Mouse (Mus musculus) forebrain, embryonic 12.5 days (tissue): Measurements from ENCODE around the gene Slc8a1. TPM values are rescaled to one million over a fixed set of nuclear protein-coding genes. Genes with fewer than 3 reads are reported as not detected.

Source experiments
- ATAC-seq: fragments of 200-750 bp; cut with Nextera tagmentation; 2 replicates; pipeline ENCODE4 v1.8.0; 2017; ENCODE audit warnings: moderate TSS enrichment; ENCODE audit not compliant: low FRiP score
- H3K27ac ChIP-seq: fragments of 300-500 bp; sonication (generic); 2 replicates; pipeline ENCODE4 v1.5.1; 2016; ENCODE audit warnings: mild to moderate bottlenecking
- H3K27me3 ChIP-seq: fragments of 300-500 bp; sonication (generic); 2 replicates; pipeline ENCODE4 v1.6.1; 2016; ENCODE audit warnings: mild to moderate bottlenecking
- H3K36me3 ChIP-seq: fragments of 300-500 bp; sonication (generic); replicated peaks from 2 replicates; pipeline ENCODE4 v1.6.1; 2016; ENCODE audit warnings: mild to moderate bottlenecking
- H3K4me1 ChIP-seq: fragments of 300-500 bp; sonication (generic); 2 replicates; pipeline ENCODE4 v1.6.1; 2016
- H3K4me2 ChIP-seq: fragments of 300-500 bp; sonication (generic); 2 replicates; pipeline ENCODE4 v1.6.1; 2016; ENCODE audit warnings: mild to moderate bottlenecking, moderate library complexity
- H3K4me3 ChIP-seq: fragments of 300-500 bp; sonication (generic); replicated peaks from 2 replicates; pipeline ENCODE4 v1.5.1; 2016; ENCODE audit warnings: mild to moderate bottlenecking
- H3K9ac ChIP-seq: fragments of 300-500 bp; sonication (generic); 2 replicates; pipeline ENCODE4 v1.6.1; 2016; ENCODE audit warnings: mild to moderate bottlenecking
- H3K9me3 ChIP-seq: fragments of 300-500 bp; sonication (generic); 2 replicates; pipeline ENCODE4 v1.6.1; 2016
- WGBS: fragments of 180-500 bp; shearing (Covaris S2); methylation state at CpG from one replicate; pipeline ENCODE4 v1.1.7; 2016; 5-methylcytosine and 5-hydroxymethylcytosine counted together
- polyA plus RNA-seq: library from polyadenylated mRNA; unstranded; fragments of >200 nt; fragmentation: Nextera tagmentation; extraction: Ambion mirVana; gene quantifications from 2 replicates; pipeline ENCODE4 v1.2.1, GENCODE M21; 2016

Slc8a1 gene
- polyA plus RNA-seq, 1 experiment from 2014 or later, result 5.0 TPM

DNA sequence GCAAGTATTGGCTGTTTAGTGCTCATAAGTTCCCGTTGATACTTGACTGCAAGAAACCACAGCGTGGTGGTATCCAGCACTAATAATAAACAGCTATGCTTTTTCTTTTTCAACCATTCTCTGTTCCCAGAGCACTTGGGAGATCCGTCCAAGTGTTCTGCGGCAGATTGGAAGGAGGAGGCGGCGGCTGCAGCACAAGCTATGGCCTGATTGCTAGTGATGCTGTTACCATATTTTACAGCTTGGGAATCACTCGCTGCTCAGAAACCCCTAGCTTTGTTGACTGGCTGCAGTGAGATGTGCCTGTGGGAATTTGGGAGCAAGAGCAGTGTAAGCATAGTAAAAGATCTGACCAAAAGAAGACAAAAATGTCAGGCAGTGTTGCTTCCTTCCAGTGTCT, 310.9 kb downstream of the Slc8a1 start:
- Histone ChIP-seq H3K36me3 (no peaks in the 10 kb centered on the region), H3K27me3 (no peaks in the 10 kb centered on the region; the same call in 1 of the 2 replicates), H3K9me3 (no peaks in the 10 kb centered on the region), H3K4me2 (no peak overlapping the region), H3K9ac (no peak overlapping the region), H3K27ac (no peak overlapping the region), H3K4me3 (no peak overlapping the region), H3K4me1 (0 out of 2 replicates have a peak, but pooled peaks cover 4% of the 10 kb centered on the region)
- WGBS, result 89% methylated on average over 7 of the region's 7 CpGs
- ATAC-seq, result no peak

DNA sequence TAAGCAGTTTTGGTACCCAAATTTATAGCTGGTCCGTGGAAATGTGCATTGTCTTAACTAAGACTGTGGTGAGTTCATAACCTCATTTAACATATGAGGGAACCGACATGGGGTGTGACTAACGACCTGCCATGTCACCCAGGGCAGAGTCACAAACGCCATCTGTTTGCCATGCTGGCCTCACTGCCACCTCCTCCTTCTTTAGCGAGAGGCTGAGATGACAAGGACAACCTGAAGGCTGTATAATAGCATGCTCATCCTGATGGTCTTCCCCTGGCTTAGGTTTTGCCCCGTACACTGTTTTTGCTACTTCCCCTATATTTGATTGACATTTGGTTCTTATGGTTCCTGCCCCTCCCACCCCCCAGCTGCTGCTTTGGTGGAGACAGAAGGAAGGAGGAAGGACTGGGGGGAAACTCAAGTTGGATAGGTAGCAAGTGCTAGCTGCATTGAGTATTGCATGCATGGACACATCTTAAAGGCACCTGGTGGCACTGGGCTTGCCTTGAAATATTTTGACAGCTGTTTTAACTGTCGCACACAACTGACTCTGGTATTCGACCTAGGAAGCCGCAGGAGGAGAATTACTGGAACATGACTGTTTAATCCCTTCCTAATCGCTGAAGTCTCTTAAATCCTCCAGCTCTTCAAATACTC, 313.8 kb downstream of the Slc8a1 start:
- ATAC-seq, result no peak
- Histone ChIP-seq H3K4me2 (no peak overlapping the region), H3K27ac (no peak overlapping the region), H3K9me3 (no peaks in the 10 kb centered on the region), H3K9ac (no peak overlapping the region), H3K4me3 (no peak overlapping the region), H3K4me1 (peaks cover 12% of the 10 kb centered on the region; the same call in 1 of the 2 replicates), H3K36me3 (no peaks in the 10 kb centered on the region), H3K27me3 (no peaks in the 10 kb centered on the region; the same call in 1 of the 2 replicates)
- 57% methylated on average over 10 of the region's 10 CpGs for WGBS

GRCm38 (mm10) chr17:81419802-81420459, 318.2 kb downstream of the Slc8a1 start:
- no peaks in the 10 kb centered on the region for H3K9me3 ChIP-seq
- no peak overlapping the region for H3K4me3 ChIP-seq
- H3K4me1 ChIP-seq, result peaks cover 12% of the 10 kb centered on the region; the same call in 1 of the 2 replicates
- no peak overlapping the region for H3K9ac ChIP-seq
- H3K27me3 ChIP-seq, result no peaks in the 10 kb centered on the region; the same call in 1 of the 2 replicates
- peak overlapping the region; percentile 61; the same call in 1 of the 2 replicates for H3K27ac ChIP-seq
- H3K4me2 ChIP-seq, result 0 out of 2 replicates have a peak overlapping the region, but pooled peaks have one; percentile 6
- no peaks in the 10 kb centered on the region for H3K36me3 ChIP-seq
- 36% methylated on average over 10 of the region's 10 CpGs for WGBS
- peak; percentile 88 for ATAC-seq

DNA sequence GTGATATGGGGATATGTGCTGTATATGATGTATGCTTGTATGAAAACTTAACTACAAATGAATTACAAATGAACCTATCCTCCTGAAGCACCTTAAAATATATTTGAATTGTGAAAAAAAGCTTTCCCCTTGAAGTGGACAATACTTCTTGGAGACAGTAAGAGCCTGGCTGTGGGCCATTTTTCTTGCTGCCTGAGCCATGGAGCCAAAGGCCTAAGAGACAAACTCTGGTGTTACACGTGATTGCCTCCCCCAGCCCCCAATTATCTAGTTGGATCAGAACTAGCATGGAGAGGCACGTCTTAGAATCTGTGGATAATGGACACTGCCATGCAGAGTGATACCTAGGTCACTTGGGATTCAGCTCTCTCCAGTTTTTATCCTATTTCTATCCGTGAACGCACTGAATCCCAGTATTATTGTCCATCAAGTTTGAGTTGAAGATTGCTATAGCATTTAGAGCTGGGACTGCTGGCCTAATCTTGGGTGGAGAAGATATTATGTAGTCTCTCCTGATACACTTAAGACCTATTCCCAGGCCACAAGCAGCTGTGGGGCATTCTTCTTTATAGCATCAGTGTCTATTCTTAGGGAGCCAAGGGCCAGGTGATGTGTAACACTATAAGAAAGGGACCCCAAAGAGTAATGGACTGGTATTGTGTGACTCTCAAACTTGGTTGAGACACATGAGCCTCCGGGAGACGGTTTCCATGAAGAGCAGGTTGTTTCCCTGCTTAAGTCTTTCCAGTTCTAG, 321.6 kb downstream of the Slc8a1 start:
- H3K9me3 ChIP-seq, result no peaks in the 10 kb centered on the region
- no peaks in the 10 kb centered on the region for H3K27me3 ChIP-seq
- 85% methylated on average over 6 of the region's 6 CpGs for WGBS
- H3K27ac ChIP-seq, result no peak overlapping the region
- no peak overlapping the region for H3K4me3 ChIP-seq
- H3K36me3 ChIP-seq, result no peaks in the 10 kb centered on the region
- H3K4me2 ChIP-seq, result no peak overlapping the region
- ATAC-seq, result no peak
- H3K9ac ChIP-seq, result no peak overlapping the region
- peaks cover 7% of the 10 kb centered on the region; the same call in 1 of the 2 replicates for H3K4me1 ChIP-seq

GRCm38 (mm10) chr17:81412736-81413135, 325.4 kb downstream of the Slc8a1 start:
- no peaks in the 10 kb centered on the region for H3K27me3 ChIP-seq
- H3K9ac ChIP-seq, result no peak overlapping the region
- 96% methylated on average over 4 of the region's 4 CpGs for WGBS
- H3K4me1 ChIP-seq, result no peaks in the 10 kb centered on the region
- H3K4me2 ChIP-seq, result no peak overlapping the region
- H3K4me3 ChIP-seq, result no peak overlapping the region
- H3K9me3 ChIP-seq, result no peaks in the 10 kb centered on the region
- H3K27ac ChIP-seq, result no peak overlapping the region
- no peak for ATAC-seq
- peaks cover 2% of the 10 kb centered on the region; the same call in 1 of the 2 replicates for H3K36me3 ChIP-seq

GRCm38 (mm10) chr17:81404225-81404624, 334.0 kb downstream of the Slc8a1 start:
- Histone ChIP-seq H3K36me3 (peaks cover 5% of the 10 kb centered on the region; the same call in 1 of the 2 replicates), H3K9ac (no peak overlapping the region), H3K27ac (no peak overlapping the region), H3K4me2 (no peak overlapping the region), H3K4me1 (peaks cover 7% of the 10 kb centered on the region; the same call in 1 of the 2 replicates), H3K9me3 (no peaks in the 10 kb centered on the region), H3K4me3 (no peak overlapping the region), H3K27me3 (no peaks in the 10 kb centered on the region)
- 47% methylated on average over 4 of the region's 4 CpGs for WGBS
- no peak for ATAC-seq

DNA sequence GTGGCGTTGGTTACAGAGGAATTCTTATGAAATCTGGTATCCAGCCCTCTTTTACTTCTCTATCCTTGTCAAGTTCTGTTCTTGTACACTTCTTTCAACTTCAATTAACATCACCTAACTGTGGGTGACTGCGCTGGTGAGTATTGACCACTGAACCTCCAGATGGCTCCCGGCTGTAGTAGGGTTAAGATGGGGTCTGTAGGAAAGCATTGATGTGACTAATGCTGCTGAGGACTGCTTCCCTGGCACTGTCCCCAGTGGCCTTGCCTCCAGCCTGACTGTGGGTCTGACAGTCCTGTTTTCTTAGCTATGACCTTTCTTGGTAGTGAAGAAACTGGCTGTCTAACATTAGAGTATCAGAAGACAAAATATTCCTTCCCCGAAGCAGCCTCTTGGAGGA, 335.1 kb downstream of the Slc8a1 start:
- no peak for ATAC-seq
- 83% methylated on average over 4 of the region's 4 CpGs for WGBS
- H3K27me3 ChIP-seq, result no peaks in the 10 kb centered on the region
- H3K9ac ChIP-seq, result no peak overlapping the region
- H3K9me3 ChIP-seq, result no peaks in the 10 kb centered on the region
- H3K36me3 ChIP-seq, result peaks cover 5% of the 10 kb centered on the region; the same call in 1 of the 2 replicates
- H3K27ac ChIP-seq, result no peak overlapping the region
- peaks cover 7% of the 10 kb centered on the region; the same call in 1 of the 2 replicates for H3K4me1 ChIP-seq
- no peak overlapping the region for H3K4me3 ChIP-seq
- no peak overlapping the region for H3K4me2 ChIP-seq

DNA sequence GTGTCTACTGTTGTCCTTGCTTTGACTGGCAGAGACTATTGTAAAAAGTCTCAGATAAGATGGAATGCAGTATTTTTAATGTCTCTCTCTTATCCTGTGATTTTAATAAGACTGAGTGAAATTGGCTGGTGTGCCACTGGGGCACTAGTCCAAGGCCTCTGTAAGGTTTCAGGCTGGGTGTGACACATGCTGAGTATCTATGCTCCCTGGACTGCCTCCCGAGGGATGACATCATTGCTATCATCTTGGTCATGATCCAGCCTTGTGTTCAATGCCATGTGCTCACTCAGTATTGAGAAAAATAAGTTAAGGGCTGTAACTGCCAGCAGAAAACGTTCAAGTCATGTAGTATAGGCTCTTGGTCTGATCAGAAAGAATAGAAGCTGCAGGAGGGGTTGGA, 335.5 kb downstream of the Slc8a1 start:
- Histone ChIP-seq H3K4me2 (no peak overlapping the region), H3K9me3 (no peaks in the 10 kb centered on the region), H3K9ac (no peak overlapping the region), H3K36me3 (peaks cover 2% of the 10 kb centered on the region; the same call in 1 of the 2 replicates), H3K27me3 (no peaks in the 10 kb centered on the region), H3K4me1 (peaks cover 7% of the 10 kb centered on the region; the same call in 1 of the 2 replicates), H3K4me3 (no peak overlapping the region), H3K27ac (no peak overlapping the region)
- ATAC-seq, result no peak; the same call in 1 of the 2 replicates
- 67% methylated on average over 2 of the region's 2 CpGs for WGBS

- H3K4me1 ChIP-seq, result peaks cover 7% of the 10 kb centered on the region; the same call in 1 of the 2 replicates
- no peak overlapping the region for H3K4me3 ChIP-seq
- H3K9ac ChIP-seq, result no peak overlapping the region
- no peak for ATAC-seq
- H3K27ac ChIP-seq, result no peak overlapping the region
- 78% methylated on average over 5 of the region's 5 CpGs for WGBS
- no peaks in the 10 kb centered on the region for H3K36me3 ChIP-seq
- H3K27me3 ChIP-seq, result no peaks in the 10 kb centered on the region
- H3K9me3 ChIP-seq, result no peaks in the 10 kb centered on the region
- H3K4me2 ChIP-seq, result no peak overlapping the region
These were observed 337.8 kb downstream of the Slc8a1 start for GRCm38 (mm10) chr17:81400377-81400776.

- Histone ChIP-seq H3K27ac (no peak overlapping the region), H3K4me1 (no peaks in the 10 kb centered on the region), H3K36me3 (no peaks in the 10 kb centered on the region), H3K9ac (no peak overlapping the region), H3K27me3 (no peaks in the 10 kb centered on the region), H3K4me3 (no peak overlapping the region), H3K4me2 (no peak overlapping the region), H3K9me3 (no peaks in the 10 kb centered on the region)
- no peak for ATAC-seq
- WGBS, result 43% methylated on average over 1 of the region's 1 CpGs
These were observed 340.7 kb downstream of the Slc8a1 start for GRCm38 (mm10) chr17:81397434-81397833.

- H3K4me2 ChIP-seq, result no peak overlapping the region
- no peaks in the 10 kb centered on the region for H3K9me3 ChIP-seq
- H3K36me3 ChIP-seq, result no peaks in the 10 kb centered on the region
- H3K4me1 ChIP-seq, result no peaks in the 10 kb centered on the region
- H3K4me3 ChIP-seq, result no peak overlapping the region
- no peak overlapping the region for H3K27ac ChIP-seq
- H3K27me3 ChIP-seq, result no peaks in the 10 kb centered on the region
- ATAC-seq, result no peak
- H3K9ac ChIP-seq, result no peak overlapping the region
- WGBS, result 51% methylated on average over 2 of the region's 2 CpGs
These were observed 344.1 kb downstream of the Slc8a1 start for GRCm38 (mm10) chr17:81394124-81394523.

GRCm38 (mm10) chr17:81393040-81393439, 345.1 kb downstream of the Slc8a1 start:
- H3K27me3 ChIP-seq, result no peaks in the 10 kb centered on the region
- no peaks in the 10 kb centered on the region for H3K9me3 ChIP-seq
- WGBS, result 79% methylated on average over 4 of the region's 4 CpGs
- no peak overlapping the region for H3K9ac ChIP-seq
- no peak overlapping the region for H3K27ac ChIP-seq
- ATAC-seq, result no peak
- no peak overlapping the region for H3K4me3 ChIP-seq
- H3K4me2 ChIP-seq, result no peak overlapping the region
- H3K36me3 ChIP-seq, result no peaks in the 10 kb centered on the region
- H3K4me1 ChIP-seq, result no peaks in the 10 kb centered on the region
